Mouse (Mus musculus) heart, embryonic 14.5 days (tissue): ENCODE data around the gene Rab29. TPM values are rescaled to one million over a fixed set of nuclear protein-coding genes. Genes with fewer than 3 reads are reported as not detected.

Source experiments
- ATAC-seq: fragments of 200-750 bp; cut with Nextera tagmentation; 2 replicates; pipeline ENCODE4 v1.8.0; 2017; ENCODE audit warnings: low read depth, moderate TSS enrichment; ENCODE audit not compliant: insufficient number of reproducible peaks, insufficient read depth, low FRiP score
- H3K27ac ChIP-seq, 2 experiments: fragments of 200-500 bp in 1 of 2; fragments of 300-500 bp in 1 of 2; sonication (generic) in 1 of 2; replicated peaks in 1 of 2; 2 replicates each; pipeline ENCODE4 v1.5.1; 2012 to 2014; ENCODE audit warnings: low read depth in 2 of 2, low read length in 2 of 2, control low read depth in 1 of 2, mild to moderate bottlenecking in 1 of 2, mixed read lengths in 1 of 2; ENCODE audit not compliant: control insufficient read depth in 1 of 2, insufficient read depth in 1 of 2
- H3K27me3 ChIP-seq: fragments of 300-500 bp; sonication (generic); 2 replicates; pipeline ENCODE4 v1.6.1; 2014; ENCODE audit warnings: mild to moderate bottlenecking, low read length, control low read depth; ENCODE audit not compliant: control insufficient read depth, insufficient read depth
- H3K36me3 ChIP-seq: fragments of 300-500 bp; sonication (generic); 2 replicates; pipeline ENCODE4 v1.6.1; 2014; ENCODE audit warnings: mild to moderate bottlenecking, control low read depth, low read length, mixed read lengths; ENCODE audit not compliant: control insufficient read depth, insufficient read depth
- H3K4me1 ChIP-seq, 2 experiments: fragments of 200-500 bp in 1 of 2; fragments of 300-500 bp in 1 of 2; sonication (generic) in 1 of 2; 2 replicates each; pipeline ENCODE4 v1.6.1; 2012 to 2014; ENCODE audit warnings: low read length in 2 of 2, control low read depth in 1 of 2, mixed read lengths in 1 of 2; ENCODE audit not compliant: control insufficient read depth in 2 of 2, insufficient read depth in 2 of 2
- H3K4me2 ChIP-seq: fragments of 300-500 bp; sonication (generic); 2 replicates; pipeline ENCODE4 v1.6.1; 2014; ENCODE audit warnings: mild to moderate bottlenecking, low read length
- H3K4me3 ChIP-seq, 2 experiments: fragments of 200-500 bp in 1 of 2; fragments of 300-500 bp in 1 of 2; sonication (generic) in 1 of 2; 2 replicates each; pipeline ENCODE4 v1.5.1; 2012 to 2014; ENCODE audit warnings: low read length in 2 of 2, mild to moderate bottlenecking in 2 of 2, control low read depth in 1 of 2, low read depth in 1 of 2, moderate library complexity in 1 of 2; ENCODE audit not compliant: control insufficient read depth in 1 of 2, insufficient read depth in 1 of 2
- H3K9ac ChIP-seq: fragments of 300-500 bp; sonication (generic); 2 replicates; pipeline ENCODE4 v1.6.1; 2014; ENCODE audit warnings: mild to moderate bottlenecking, low read length
- H3K9me3 ChIP-seq: fragments of 300-500 bp; sonication (generic); 2 replicates; pipeline ENCODE4 v1.6.1; 2016; ENCODE audit warnings: low read length, control low read depth; ENCODE audit not compliant: control insufficient read depth
- WGBS: fragments of 180-500 bp; shearing (Covaris S2); extraction: QIAGEN DNeasy Blood & Tissue Kit; methylation state at CpG from one replicate; pipeline ENCODE4 v1.1.7; 2014; 5-methylcytosine and 5-hydroxymethylcytosine counted together
- polyA plus RNA-seq: library from polyadenylated mRNA; unstranded; fragments of >200 nt; fragmentation: Nextera tagmentation; extraction: Ambion mirVana; gene quantifications from 2 replicates; pipeline ENCODE4 v1.2.1, GENCODE M21; 2014

The Rab29 gene
- polyA plus RNA-seq, 1 experiment from 2014 or later = 17.8 TPM

- Histone ChIP-seq H3K36me3 (peaks cover 19% of the 10 kb centered on the region), H3K27me3 (no peaks in the 10 kb centered on the region), H3K9me3 (no peaks in the 10 kb centered on the region), H3K4me2 (peak within 1 kb of the TSS; percentile 75), H3K9ac (peak within 1 kb of the TSS; percentile 91), H3K4me1 (peaks cover 6 to 16% of the 10 kb centered on the region in 2 experiments), H3K4me3 (peak within 1 kb of the TSS; percentile 75 to 91), H3K27ac (peak within 1 kb of the TSS; percentile 50 to 82)
- WGBS = 2% methylated on average over 25 of the region's 25 CpGs
- peak; percentile 17 for ATAC-seq
Measured at GRCm38 (mm10) chr1:131827207-131827786, 39.7 kb upstream of the Rab29 start, which contains the start of gene Slc41a1. Gene Slc41a1 (plus strand): TSS chr1:131827493.

- peak overlapping the region; percentile 50 to 82 for H3K27ac ChIP-seq
- H3K4me3 ChIP-seq = peak overlapping the region; percentile 75 to 91
- H3K36me3 ChIP-seq = peaks cover 19% of the 10 kb centered on the region
- H3K27me3 ChIP-seq = no peaks in the 10 kb centered on the region
- ATAC-seq = peak; percentile 95
- WGBS = 0% methylated on average over 36 of the region's 36 CpGs
- H3K4me1 ChIP-seq = peaks cover 6 to 16% of the 10 kb centered on the region in 2 experiments
- peak overlapping the region; percentile 91 for H3K9ac ChIP-seq
- H3K4me2 ChIP-seq = peak overlapping the region; percentile 75
- no peaks in the 10 kb centered on the region for H3K9me3 ChIP-seq
Measured at GRCm38 (mm10) chr1:131827787-131828258, 39.2 kb upstream of the Rab29 start.

GRCm38 (mm10) chr1:131828297-131829126 is 38.5 kb upstream of the Rab29 start:
- Histone ChIP-seq H3K4me1 (peaks cover 6 to 16% of the 10 kb centered on the region in 2 experiments), H3K9ac (peak overlapping the region; percentile 91), H3K27ac (peak overlapping the region; percentile 50 to 82), H3K4me3 (peak overlapping the region; percentile 75 to 91), H3K27me3 (no peaks in the 10 kb centered on the region), H3K9me3 (no peaks in the 10 kb centered on the region), H3K36me3 (peaks cover 23% of the 10 kb centered on the region), H3K4me2 (peak overlapping the region; percentile 75)
- WGBS = 2% methylated on average over 22 of the region's 22 CpGs
- ATAC-seq = peak; percentile 61

GRCm38 (mm10) chr1:131829279-131829678 is 37.7 kb upstream of the Rab29 start:
- WGBS = 46% methylated on average over 5 of the region's 5 CpGs
- Histone ChIP-seq H3K36me3 (peaks cover 30% of the 10 kb centered on the region), H3K4me2 (peak overlapping the region; percentile 75), H3K9ac (peak overlapping the region; percentile 91), H3K27ac (no peak overlapping the region), H3K27me3 (no peaks in the 10 kb centered on the region), H3K4me3 (peak overlapping the region in 1 of 2 experiments; percentile 91; a peak in 2 of 4 replicates), H3K9me3 (no peaks in the 10 kb centered on the region), H3K4me1 (peaks cover 6 to 16% of the 10 kb centered on the region in 2 experiments)
- ATAC-seq = no peak

GRCm38 (mm10) chr1:131830561-131830960 is 36.5 kb upstream of the Rab29 start:
- no peaks in the 10 kb centered on the region for H3K27me3 ChIP-seq
- no peak overlapping the region for H3K27ac ChIP-seq
- no peaks in the 10 kb centered on the region for H3K9me3 ChIP-seq
- H3K4me1 ChIP-seq = peaks cover 6 to 16% of the 10 kb centered on the region in 2 experiments
- H3K4me2 ChIP-seq = no peak overlapping the region
- no peak overlapping the region for H3K9ac ChIP-seq
- 82% methylated on average over 15 of the region's 15 CpGs for WGBS
- peaks cover 37% of the 10 kb centered on the region for H3K36me3 ChIP-seq
- ATAC-seq = no peak
- no peak overlapping the region for H3K4me3 ChIP-seq

- H3K4me3 ChIP-seq = no peak overlapping the region
- H3K4me2 ChIP-seq = no peak overlapping the region
- WGBS = 72% methylated on average over 8 of the region's 8 CpGs
- no peaks in the 10 kb centered on the region for H3K27me3 ChIP-seq
- H3K9me3 ChIP-seq = no peaks in the 10 kb centered on the region
- peaks cover 40% of the 10 kb centered on the region for H3K36me3 ChIP-seq
- no peak for ATAC-seq
- no peak overlapping the region for H3K9ac ChIP-seq
- peaks cover 6 to 16% of the 10 kb centered on the region in 2 experiments for H3K4me1 ChIP-seq
- H3K27ac ChIP-seq = no peak overlapping the region
Measured at GRCm38 (mm10) chr1:131830971-131831641, 35.9 kb upstream of the Rab29 start.

- Histone ChIP-seq H3K27ac (no peak overlapping the region), H3K4me3 (no peak overlapping the region), H3K9ac (no peak overlapping the region), H3K27me3 (no peaks in the 10 kb centered on the region), H3K4me1 (no peaks in the 10 kb centered on the region; a peak in 1 of 4 replicates), H3K36me3 (peaks cover 54% of the 10 kb centered on the region), H3K9me3 (no peaks in the 10 kb centered on the region), H3K4me2 (no peak overlapping the region)
- WGBS = 85% methylated on average over 3 of the region's 3 CpGs
- no peak for ATAC-seq
Measured at GRCm38 (mm10) chr1:131837035-131837434, 30.0 kb upstream of the Rab29 start.
